Mouse (Mus musculus) forebrain, embryonic 14.5 days (tissue): Measurements from ENCODE around the gene Manea. TPM values are rescaled to one million over a fixed set of nuclear protein-coding genes. Genes with fewer than 3 reads are reported as not detected.
A peak's percentile ranks its signal among the peaks of the same experiment; 100 is the strongest.

ENCODE experiments used
- ATAC-seq: fragments of 200-750 bp; cut with Nextera tagmentation; 2 replicates; pipeline ENCODE4 v1.8.0; 2017; ENCODE audit warnings: mild to moderate bottlenecking, moderate library complexity
- DNase-seq: peaks from one replicate; pipeline ENCODE4 v3.0.0-alpha.2; 2015; ENCODE audit warnings: low spot score
- H3K27ac ChIP-seq: fragments of 300-500 bp; sonication (generic); 2 replicates; pipeline ENCODE4 v1.5.1; 2014; ENCODE audit warnings: low read depth, mild to moderate bottlenecking, control low read depth, low read length, moderate library complexity
- H3K27me3 ChIP-seq: fragments of 300-500 bp; sonication (generic); replicated peaks from 2 replicates; pipeline ENCODE4 v1.6.1; 2014; ENCODE audit warnings: low read length, control low read depth, mixed read lengths; ENCODE audit not compliant: control insufficient read depth, insufficient read depth
- H3K36me3 ChIP-seq: fragments of 300-500 bp; sonication (generic); 2 replicates; pipeline ENCODE4 v1.6.1; 2014; ENCODE audit warnings: low read length, control low read depth; ENCODE audit not compliant: control insufficient read depth, insufficient read depth
- H3K4me1 ChIP-seq: fragments of 300-500 bp; sonication (generic); 2 replicates; pipeline ENCODE4 v1.6.1; 2014; ENCODE audit warnings: antibody characterized with exemption, low read length, control low read depth; ENCODE audit not compliant: control insufficient read depth, insufficient read depth
- H3K4me2 ChIP-seq: fragments of 300-500 bp; sonication (generic); 2 replicates; pipeline ENCODE4 v1.6.1; 2014; ENCODE audit warnings: mild to moderate bottlenecking, control low read depth, low read length
- H3K4me3 ChIP-seq: fragments of 300-500 bp; sonication (generic); 2 replicates; pipeline ENCODE4 v1.5.1; 2014; ENCODE audit warnings: low read depth, low read length, control low read depth
- H3K9ac ChIP-seq: fragments of 300-500 bp; sonication (generic); 2 replicates; pipeline ENCODE4 v1.6.1; 2014; ENCODE audit warnings: mild to moderate bottlenecking, low read length, control low read depth, moderate library complexity
- H3K9me3 ChIP-seq: fragments of 300-500 bp; sonication (generic); replicated peaks from 2 replicates; pipeline ENCODE4 v1.6.1; 2016; ENCODE audit warnings: low read length, control low read depth, mixed read lengths; ENCODE audit not compliant: control insufficient read depth
- WGBS: fragments of 180-500 bp; shearing (Covaris S2); extraction: QIAGEN DNeasy Blood & Tissue Kit; methylation state at CpG from one replicate; pipeline ENCODE4 v1.1.7; 2014; 5-methylcytosine and 5-hydroxymethylcytosine counted together
- polyA plus RNA-seq: library from polyadenylated mRNA; unstranded; fragments of >200 nt; fragmentation: Nextera tagmentation; extraction: Ambion mirVana; gene quantifications from 2 replicates; pipeline ENCODE4 v1.2.1, GENCODE M21; 2014

Gene Manea
- polyA plus RNA-seq: 14.9 and 16.1 TPM in 2 replicates

GRCm38 (mm10) chr4:26346443-26347106 lies at the start of gene Manea:
TSS of gene Manea (minus strand) at chr4:26346891.
- Histone ChIP-seq H3K4me2 (peak within 1 kb of the TSS; percentile 56), H3K36me3 (no peaks in the 10 kb centered on the region), H3K9ac (peak within 1 kb of the TSS; percentile 95), H3K4me3 (peak within 1 kb of the TSS; percentile 77), H3K27ac (peak within 1 kb of the TSS; percentile 71), H3K4me1 (peaks cover 6% of the 10 kb centered on the region; the same call in 1 of the 2 replicates), H3K27me3 (no peaks in the 10 kb centered on the region), H3K9me3 (no peaks in the 10 kb centered on the region)
- DNase-seq (peak; percentile 94), ATAC-seq (peak; percentile 98)
- WGBS: 1% methylated on average over 51 of the region's 52 CpGs

GRCm38 (mm10) chr4:26354616-26355015 lies 7.9 kb upstream of the Manea start:
- Histone ChIP-seq H3K9me3 (no peaks in the 10 kb centered on the region), H3K9ac (no peak overlapping the region), H3K4me3 (no peak overlapping the region), H3K4me2 (no peak overlapping the region), H3K4me1 (no peaks in the 10 kb centered on the region), H3K27me3 (no peaks in the 10 kb centered on the region), H3K27ac (no peak overlapping the region), H3K36me3 (no peaks in the 10 kb centered on the region)
- peak; percentile 27 for DNase-seq
- 98% methylated on average over 2 of the region's 2 CpGs for WGBS
- 0 out of 2 replicates have a peak, but pooled peaks have one; percentile 37 for ATAC-seq

- no peak overlapping the region for H3K27ac ChIP-seq
- H3K9ac ChIP-seq: no peak overlapping the region
- H3K4me2 ChIP-seq: no peak overlapping the region
- 21% methylated on average over 2 of the region's 2 CpGs for WGBS
- H3K9me3 ChIP-seq: no peaks in the 10 kb centered on the region
- DNase-seq (no peak), ATAC-seq (no peak)
- H3K27me3 ChIP-seq: no peaks in the 10 kb centered on the region
- no peak overlapping the region for H3K4me3 ChIP-seq
- H3K36me3 ChIP-seq: no peaks in the 10 kb centered on the region
- no peaks in the 10 kb centered on the region for H3K4me1 ChIP-seq
These were observed 7.0 kb upstream of the Manea start for GRCm38 (mm10) chr4:26353643-26354231.

- Histone ChIP-seq H3K27me3 (no peaks in the 10 kb centered on the region), H3K9ac (no peak overlapping the region), H3K36me3 (no peaks in the 10 kb centered on the region), H3K4me1 (peaks cover 6% of the 10 kb centered on the region; the same call in 1 of the 2 replicates), H3K27ac (no peak overlapping the region), H3K4me2 (no peak overlapping the region), H3K9me3 (no peaks in the 10 kb centered on the region), H3K4me3 (0 out of 2 replicates have a peak overlapping the region, but pooled peaks have one; percentile 77)
- ATAC-seq (no peak), DNase-seq (no peak)
- WGBS: 39% methylated on average over 2 of the region's 2 CpGs
These were observed 548 bp upstream of the Manea start for GRCm38 (mm10) chr4:26347239-26347638.

GRCm38 (mm10) chr4:26345741-26346442 lies 799 bp downstream of the Manea start:
- no peaks in the 10 kb centered on the region for H3K27me3 ChIP-seq
- H3K4me3 ChIP-seq: peak overlapping the region; percentile 77
- H3K27ac ChIP-seq: peak overlapping the region; percentile 71
- H3K4me2 ChIP-seq: peak overlapping the region; percentile 56
- H3K9me3 ChIP-seq: no peaks in the 10 kb centered on the region
- WGBS: 1% methylated on average over 16 of the region's 16 CpGs
- peak overlapping the region; percentile 95 for H3K9ac ChIP-seq
- DNase-seq (peak; percentile 44), ATAC-seq (peak; percentile 21; the same call in 1 of the 2 replicates)
- H3K4me1 ChIP-seq: peaks cover 6% of the 10 kb centered on the region; the same call in 1 of the 2 replicates
- no peaks in the 10 kb centered on the region for H3K36me3 ChIP-seq

GRCm38 (mm10) chr4:26345080-26345479 lies 1.6 kb downstream of the Manea start:
- ATAC-seq: no peak
- no peak overlapping the region for H3K4me3 ChIP-seq
- no peak overlapping the region for H3K9ac ChIP-seq
- H3K4me2 ChIP-seq: peak overlapping the region; percentile 56
- 0 out of 2 replicates have a peak, but pooled peaks cover 3% of the 10 kb centered on the region for H3K36me3 ChIP-seq
- H3K27me3 ChIP-seq: no peaks in the 10 kb centered on the region
- H3K9me3 ChIP-seq: no peaks in the 10 kb centered on the region
- no peak for DNase-seq
- WGBS: 60% methylated on average over 3 of the region's 3 CpGs
- H3K4me1 ChIP-seq: peaks cover 6% of the 10 kb centered on the region; the same call in 1 of the 2 replicates
- H3K27ac ChIP-seq: no peak overlapping the region

- H3K36me3 ChIP-seq: 0 out of 2 replicates have a peak, but pooled peaks cover 3% of the 10 kb centered on the region
- no peak overlapping the region for H3K4me2 ChIP-seq
- DNase-seq (no peak), ATAC-seq (no peak)
- no peak overlapping the region for H3K4me3 ChIP-seq
- no peaks in the 10 kb centered on the region for H3K27me3 ChIP-seq
- H3K9me3 ChIP-seq: no peaks in the 10 kb centered on the region
- H3K9ac ChIP-seq: no peak overlapping the region
- H3K27ac ChIP-seq: no peak overlapping the region
- H3K4me1 ChIP-seq: peaks cover 6% of the 10 kb centered on the region; the same call in 1 of the 2 replicates
These were observed 4.3 kb downstream of the Manea start for GRCm38 (mm10) chr4:26342346-26342745.

GRCm38 (mm10) chr4:26338604-26339003 lies 8.1 kb downstream of the Manea start:
- 83% methylated on average over 5 of the region's 5 CpGs for WGBS
- Histone ChIP-seq H3K27ac (no peak overlapping the region), H3K9me3 (no peaks in the 10 kb centered on the region), H3K9ac (no peak overlapping the region), H3K27me3 (no peaks in the 10 kb centered on the region), H3K36me3 (0 out of 2 replicates have a peak, but pooled peaks cover 3% of the 10 kb centered on the region), H3K4me3 (no peak overlapping the region), H3K4me2 (no peak overlapping the region), H3K4me1 (no peaks in the 10 kb centered on the region)
- DNase-seq (no peak), ATAC-seq (no peak)
